Mouse (Mus musculus) heart, postnatal 0 days (tissue): ENCODE data around the gene Tmprss9.

Source experiments
- CTCF ChIP-seq: IDR thresholded peaks from 2 replicates; pipeline ENCODE4 v1.5.1; 2016; ENCODE audit warnings: antibody characterized with exemption, control low read depth, low read depth
- EP300 ChIP-seq: IDR thresholded peaks from 2 replicates; pipeline ENCODE4 v1.6.1; 2016; ENCODE audit warnings: antibody characterized with exemption, low read depth

- peak; percentile 49 for TF ChIP-seq CTCF
- no peak for TF ChIP-seq EP300
These were observed 49.7 kb upstream of the Tmprss9 start for GRCm38 (mm10) chr10:80821991-80822390.
